Mouse (Mus musculus) spleen, adult 2 months (tissue): ENCODE data around the gene Ccnl2. TPM values are rescaled to one million over a fixed set of nuclear protein-coding genes. Genes with fewer than 3 reads are reported as not detected.
"Not testable (repeated sequence)": the region's sequence is repeated elsewhere in the genome, so short reads cannot be mapped to it uniquely, and the experiment has no call there.

Experiments used
- DNase-seq, 2 experiments: peaks; one replicate each; pipeline versions ENCODE4 v3.0.0 to v3.0.0-alpha.2; 2012 to 2021; ENCODE audit warnings: low spot score in 2 of 2, low read depth in 1 of 2
- H3K27ac ChIP-seq: fragments of 200-500 bp; 2 replicates; pipeline ENCODE4 v1.5.1; 2012; ENCODE audit warnings: low read length, inconsistent platforms; ENCODE audit not compliant: insufficient read depth
- H3K27me3 ChIP-seq: fragments of 200-500 bp; 2 replicates; pipeline ENCODE4 v1.6.1; 2012; ENCODE audit warnings: mild to moderate bottlenecking, moderate library complexity, low read length, inconsistent platforms; ENCODE audit not compliant: control insufficient read depth, insufficient read depth
- H3K36me3 ChIP-seq: fragments of 200-500 bp; 2 replicates; pipeline ENCODE4 v1.6.1; 2012; ENCODE audit warnings: mild to moderate bottlenecking, low read length, inconsistent platforms; ENCODE audit not compliant: control insufficient read depth, insufficient read depth
- H3K4me1 ChIP-seq: fragments of 200-500 bp; 2 replicates; pipeline ENCODE4 v1.6.1; 2011; ENCODE audit warnings: inconsistent platforms; ENCODE audit not compliant: control insufficient read depth, insufficient read depth, insufficient read length
- H3K4me3 ChIP-seq: fragments of 200-500 bp; 2 replicates; pipeline ENCODE4 v1.5.1; 2011; ENCODE audit warnings: mild to moderate bottlenecking, inconsistent platforms; ENCODE audit not compliant: insufficient read depth, insufficient read length; ENCODE audit errors: extremely low read depth
- CTCF ChIP-seq: fragments of 200-500 bp; IDR thresholded peaks from 2 replicates; pipeline ENCODE4 v1.5.1; 2011; ENCODE audit warnings: mild to moderate bottlenecking, inconsistent platforms; ENCODE audit not compliant: insufficient read depth, insufficient read length, insufficient replicate concordance; ENCODE audit errors: extremely low read depth
- POLR2A ChIP-seq: fragments of 200-500 bp; IDR thresholded peaks from 2 replicates; pipeline ENCODE4 v1.6.1; 2011; ENCODE audit warnings: low read depth, low read length, inconsistent platforms
- WGBS: fragments of 180-500 bp; shearing (Covaris S2); methylation state at CpG from one replicate; pipeline ENCODE4 v1.1.7; 2018; 5-methylcytosine and 5-hydroxymethylcytosine counted together
- polyA plus RNA-seq: library from polyadenylated mRNA; depleted of rRNA; stranded (reverse); fragments of >200 nt; gene quantifications from 2 replicates; pipeline ENCODE4 v1.2.3, GENCODE M21; 2012

The Ccnl2 gene
- polyA plus RNA-seq, 1 experiment = 56.2 TPM

DNA sequence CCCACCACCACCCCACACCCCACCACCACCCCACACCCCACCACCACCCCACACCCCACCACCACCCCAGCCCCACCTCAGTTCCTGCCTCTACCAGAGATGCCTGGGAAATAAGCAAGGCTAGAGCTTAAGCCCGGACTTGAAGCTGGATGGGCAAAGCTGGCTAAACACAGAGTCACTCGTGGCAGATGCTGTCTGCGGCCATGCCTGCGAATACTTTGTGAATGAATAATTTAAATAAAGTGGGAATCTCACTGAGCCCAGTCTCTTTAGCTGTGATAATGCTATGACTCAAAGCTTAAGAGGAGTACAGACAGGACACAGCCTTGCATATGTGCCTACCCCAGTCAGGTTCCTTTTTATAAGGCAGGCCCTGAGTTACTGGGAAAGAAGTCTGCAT, 32.8 kb upstream of the Ccnl2 start:
- Histone ChIP-seq H3K4me3 (no peak overlapping the region), H3K27me3 (peaks cover 1% of the 10 kb centered on the region; the same call in 1 of the 2 replicates), H3K4me1 (peaks cover 13% of the 10 kb centered on the region), H3K27ac (no peak overlapping the region), H3K36me3 (no peaks in the 10 kb centered on the region)
- 84% methylated on average over 4 of the region's 4 CpGs for WGBS
- DNase-seq = no peak
- TF ChIP-seq CTCF (no peak), POLR2A (no peak)

DNA sequence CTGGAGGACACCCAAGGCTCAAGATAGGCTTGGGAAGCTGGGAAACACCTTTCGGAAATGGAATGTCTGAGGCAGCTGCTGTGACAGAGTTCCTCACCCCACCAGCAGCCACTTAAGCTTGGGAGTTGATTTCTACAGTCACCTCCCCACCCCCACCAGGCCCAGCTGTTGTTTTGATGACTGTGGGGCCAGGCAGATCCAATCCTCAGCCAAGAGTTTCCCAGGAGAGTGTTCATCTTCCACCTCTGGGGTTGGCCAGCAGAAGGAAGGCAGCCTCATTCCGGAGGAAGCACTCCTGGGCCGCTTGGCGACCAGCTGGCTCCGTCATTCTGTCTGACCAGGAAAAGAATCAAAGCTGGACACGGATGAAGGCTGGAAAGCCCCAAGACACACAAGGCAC, 31.4 kb upstream of the Ccnl2 start:
- no peak for TF ChIP-seq CTCF
- no peak for TF ChIP-seq POLR2A
- WGBS = 65% methylated on average over 6 of the region's 6 CpGs
- peaks cover 5% of the 10 kb centered on the region for H3K4me1 ChIP-seq
- DNase-seq = peak in 1 of 2 experiments; percentile 3
- no peak overlapping the region for H3K27ac ChIP-seq
- no peaks in the 10 kb centered on the region for H3K36me3 ChIP-seq
- H3K27me3 ChIP-seq = peaks cover 2% of the 10 kb centered on the region; the same call in 1 of the 2 replicates
- no peak overlapping the region for H3K4me3 ChIP-seq

DNA sequence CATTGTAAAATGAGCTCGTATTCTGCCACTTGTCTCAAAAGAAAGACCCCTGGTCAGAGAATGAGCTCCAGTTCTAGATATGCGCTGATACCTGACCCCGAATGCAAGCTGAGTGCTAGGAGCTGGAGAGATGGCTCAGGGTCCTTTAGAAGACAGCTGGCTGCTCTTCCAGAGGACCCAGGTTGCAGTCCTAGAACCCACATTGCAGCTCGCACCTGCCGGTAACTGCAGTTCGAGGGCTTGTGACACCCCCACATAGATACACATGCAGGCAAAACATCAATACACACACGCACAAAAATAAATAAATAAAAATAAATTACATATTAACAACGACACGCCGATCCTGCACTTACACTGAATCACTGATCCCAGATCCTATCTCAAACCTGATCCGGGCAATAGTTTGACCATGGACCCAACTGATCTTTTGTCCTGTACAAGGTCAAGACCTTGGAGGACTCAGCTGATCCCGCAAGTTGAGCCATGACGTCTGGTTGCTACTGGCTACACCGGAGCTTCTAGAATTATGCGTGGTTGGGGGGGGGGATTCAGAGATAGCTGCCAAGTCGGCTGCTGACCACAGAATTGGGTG, 28.7 kb upstream of the Ccnl2 start:
- peaks cover 4% of the 10 kb centered on the region for H3K4me1 ChIP-seq
- no peaks in the 10 kb centered on the region for H3K36me3 ChIP-seq
- WGBS = 45% methylated on average over 16 of the region's 16 CpGs
- no peak overlapping the region for H3K27ac ChIP-seq
- TF ChIP-seq POLR2A (no peak), CTCF (no peak)
- H3K4me3 ChIP-seq = peak overlapping the region; percentile 60; the same call in 1 of the 2 replicates
- peaks cover 2% of the 10 kb centered on the region; the same call in 1 of the 2 replicates for H3K27me3 ChIP-seq
- no peak for DNase-seq

DNA sequence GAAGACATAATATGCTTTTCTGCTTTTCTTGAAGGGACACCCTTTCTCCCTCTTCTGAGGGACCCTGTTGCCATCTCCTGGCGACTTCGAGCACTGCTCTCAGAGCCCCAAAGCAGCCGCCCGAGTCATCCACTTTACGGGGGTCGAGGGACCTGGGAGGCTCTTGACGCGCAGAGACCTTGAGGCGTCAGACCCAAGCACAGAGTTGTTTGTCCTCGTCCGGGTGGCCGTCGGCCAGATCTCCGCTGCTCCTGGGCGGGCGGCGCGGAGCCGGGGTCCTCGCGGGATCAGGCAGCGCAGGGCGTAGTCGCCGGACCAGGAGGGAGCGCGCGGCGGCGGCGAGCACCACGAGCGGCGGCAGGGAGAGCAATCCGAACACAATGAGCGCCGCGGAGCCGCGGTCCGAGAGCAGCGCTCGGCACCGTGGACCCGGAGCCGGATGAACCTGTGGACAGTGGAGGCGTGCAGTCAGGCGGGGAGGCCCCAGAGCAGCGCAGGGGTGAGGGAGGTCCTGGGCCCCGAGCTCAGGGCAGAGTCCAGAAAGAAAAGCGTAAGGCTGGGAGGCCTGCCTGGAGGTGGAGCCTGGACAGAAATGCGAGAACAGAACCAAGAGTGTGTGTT, 28.1 kb upstream of the Ccnl2 start:
- no peak overlapping the region; the same call in 1 of the 2 replicates for H3K27ac ChIP-seq
- H3K27me3 ChIP-seq = peaks cover 2% of the 10 kb centered on the region; the same call in 1 of the 2 replicates
- WGBS = 1% methylated on average over 52 of the region's 52 CpGs
- peak in 1 of 2 experiments; percentile 69 for DNase-seq
- H3K4me3 ChIP-seq = peak overlapping the region; percentile 60
- no peaks in the 10 kb centered on the region for H3K36me3 ChIP-seq
- H3K4me1 ChIP-seq = peaks cover 4% of the 10 kb centered on the region
- TF ChIP-seq CTCF (peak; percentile 69), POLR2A (no peak)

DNA sequence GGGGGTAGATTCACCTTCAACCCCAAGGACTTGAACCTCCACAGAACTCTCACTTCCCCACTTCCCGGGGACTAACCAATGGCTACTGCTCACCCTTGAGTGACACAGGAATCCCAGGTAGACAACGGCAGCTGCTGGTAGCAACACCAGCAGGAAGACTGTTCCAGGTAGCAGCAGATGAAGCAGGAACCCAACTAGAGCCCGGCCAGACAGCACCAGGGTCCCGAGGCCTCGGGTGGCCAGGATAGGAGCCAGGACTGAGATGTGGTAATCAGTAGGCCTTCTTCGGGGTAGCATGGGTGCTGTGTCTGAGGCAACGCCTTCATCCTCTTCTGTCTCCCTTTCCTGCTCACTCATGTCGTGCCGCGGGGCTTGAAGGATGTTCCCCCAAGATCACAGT, 27.0 kb upstream of the Ccnl2 start:
- no peaks in the 10 kb centered on the region for H3K36me3 ChIP-seq
- H3K4me1 ChIP-seq = peaks cover 4% of the 10 kb centered on the region
- DNase-seq = no peak
- 91% methylated on average over 10 of the region's 10 CpGs for WGBS
- no peak for TF ChIP-seq POLR2A
- TF ChIP-seq CTCF = no peak
- H3K27ac ChIP-seq = no peak overlapping the region
- H3K4me3 ChIP-seq = no peak overlapping the region
- peaks cover 2% of the 10 kb centered on the region; the same call in 1 of the 2 replicates for H3K27me3 ChIP-seq

DNA sequence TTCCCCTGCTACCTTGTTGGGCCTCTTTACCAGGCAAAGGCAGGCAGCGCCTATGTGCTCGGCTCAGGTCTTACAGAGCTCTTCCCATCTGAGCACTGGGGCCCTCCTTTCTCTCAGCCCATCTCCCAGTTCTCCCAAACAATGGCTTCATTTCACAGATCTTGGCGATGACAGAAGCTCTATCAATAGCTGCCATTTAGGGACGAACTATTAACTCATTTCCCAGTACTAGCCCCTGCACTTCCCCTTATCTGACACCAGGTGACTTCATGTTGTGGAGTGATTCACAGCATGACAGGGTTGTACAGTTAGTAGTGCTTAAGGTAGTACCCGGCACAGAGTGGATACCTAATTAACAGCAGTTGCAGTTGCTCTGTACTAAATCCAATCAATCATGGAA, 26.5 kb upstream of the Ccnl2 start, which contains the start of gene Tmem88b:
Gene Tmem88b (minus strand): TSS at position 56 of the 400 bp plus-strand sequence.
- H3K4me1 ChIP-seq = peaks cover 4% of the 10 kb centered on the region
- H3K27ac ChIP-seq = no peak within 1 kb of the TSS
- WGBS = 78% methylated on average over 5 of the region's 5 CpGs
- no peak for DNase-seq
- TF ChIP-seq CTCF (no peak), POLR2A (no peak)
- peaks cover 2% of the 10 kb centered on the region; the same call in 1 of the 2 replicates for H3K27me3 ChIP-seq
- H3K4me3 ChIP-seq = no peak within 1 kb of the TSS
- no peaks in the 10 kb centered on the region for H3K36me3 ChIP-seq

DNA sequence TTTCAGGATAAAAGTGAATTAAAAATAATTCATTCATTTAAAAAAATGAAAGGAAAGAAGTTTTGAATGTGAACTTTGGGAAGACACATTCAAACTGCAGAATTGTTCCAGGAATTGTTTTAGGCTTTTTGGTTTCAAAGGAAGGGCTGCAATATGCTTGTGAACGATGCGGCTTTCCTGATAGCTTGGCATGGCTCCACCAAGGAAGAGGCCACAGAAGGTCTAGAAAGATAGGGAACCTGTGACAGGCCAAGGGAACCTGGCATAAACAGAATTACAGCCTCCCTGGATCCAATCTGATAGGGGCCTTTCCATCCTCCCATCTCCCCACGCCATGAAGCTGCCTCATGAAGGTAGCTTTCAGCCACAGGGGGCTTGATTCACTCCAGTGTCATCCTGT, 24.0 kb upstream of the Ccnl2 start:
- H3K27ac ChIP-seq = no peak overlapping the region; the same call in 1 of the 2 replicates
- no peak for DNase-seq
- WGBS = 61% methylated on average over 3 of the region's 3 CpGs
- peaks cover 2% of the 10 kb centered on the region; the same call in 1 of the 2 replicates for H3K27me3 ChIP-seq
- H3K36me3 ChIP-seq = no peaks in the 10 kb centered on the region
- no peak overlapping the region for H3K4me3 ChIP-seq
- no peak for TF ChIP-seq CTCF
- no peak for TF ChIP-seq POLR2A
- peaks cover 4% of the 10 kb centered on the region for H3K4me1 ChIP-seq

DNA sequence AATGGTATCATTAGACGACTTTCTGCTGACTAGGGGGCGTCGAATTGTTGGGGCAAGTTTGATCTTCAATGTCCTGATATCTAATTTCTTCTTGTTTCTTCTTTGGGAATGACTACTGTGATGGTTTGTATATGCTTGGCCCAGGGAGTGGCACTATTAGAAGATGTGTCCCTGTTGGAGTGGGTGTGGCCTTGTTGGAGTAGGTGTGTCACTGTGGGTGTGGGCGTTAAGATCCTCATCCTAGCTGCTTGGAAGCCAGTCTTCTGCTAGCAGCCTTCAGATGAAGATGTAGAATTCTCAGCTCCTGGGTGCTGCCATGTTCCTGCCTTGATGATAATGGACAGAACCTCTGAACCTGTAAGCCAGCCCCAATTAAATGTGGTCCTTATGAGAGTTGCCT, 23.5 kb upstream of the Ccnl2 start:
- not testable (repeated sequence) for H3K36me3 ChIP-seq, DNase-seq, H3K27me3 ChIP-seq, H3K4me1 ChIP-seq, H3K27ac ChIP-seq, H3K4me3 ChIP-seq
- WGBS = 77% methylated on average over 4 of the region's 4 CpGs
